Mouse (Mus musculus) lung, postnatal 0 days (tissue): Measurements from ENCODE around the gene Cxcr2.

ENCODE experiments used
- CTCF ChIP-seq: IDR thresholded peaks from 2 replicates; pipeline ENCODE4 v1.5.1; 2016; ENCODE audit warnings: antibody characterized with exemption, mild to moderate bottlenecking
- EP300 ChIP-seq: IDR thresholded peaks from 2 replicates; pipeline ENCODE4 v1.6.1; 2016; ENCODE audit warnings: antibody characterized with exemption, mild to moderate bottlenecking, control low read depth

GRCm38 (mm10) chr1:74109670-74110069 is 44.1 kb upstream of the Cxcr2 start:
- TF ChIP-seq EP300 (no peak), CTCF (no peak)
